Mouse (Mus musculus) adrenal gland, adult 8-10 months (tissue): ENCODE results near the gene 4932414N04Rik. TPM values are rescaled to one million over a fixed set of nuclear protein-coding genes. Genes with fewer than 3 reads are reported as not detected.

Experiments used
- total RNA-seq, 4 experiments: library from RNA; stranded (reverse); gene quantifications; 2 replicates each; pipeline ENCODE4 v1.2.4; 2022

4932414N04Rik gene
- total RNA-seq, 4 experiments from 2014 or later: not detected

Other genes starting within 250 kb of the 4932414N04Rik start
- gene Stk39, start 184.2 kb upstream of the 4932414N04Rik start, total RNA-seq: 100 to 1,000 TPM in 1 of 4 experiments, 10 to 100 TPM in 3; 59.8 to 101 (median 73.8) TPM
- gene 4933409G03Rik, start 74.1 kb upstream of the 4932414N04Rik start, total RNA-seq: not detected
- 1 to 10 TPM; 4.8 to 8.8 (median 5.7) TPM for gene Cers6, start 205.0 kb downstream of the 4932414N04Rik start, total RNA-seq